ENCODE assay signal across 9 mouse cellular contexts in genomic region chr6:108235680-108236123, GRCm38 (mm10). TPM values are rescaled to one million over a fixed set of nuclear protein-coding genes. Genes with fewer than 3 reads are reported as not detected.
DNase-seq lines count a peak whose midpoint lies in the region; ATAC-seq and TF ChIP-seq lines count a peak whose summit lies in the region.
"Had no signal": no experiment of that assay in that cellular context is flagged by ENCODE, and none has a peak within 500 bp of the region (broad histone marks: within the 10 kb centered on the region; RNA-seq: fewer than 3 reads in every experiment).

No protein-coding gene starts in this region.

- no peaks in the 10 kb centered on the region; the same call in none of the 2 replicates for H3K4me1 ChIP-seq in testis, adult 2 months (ENCODE audit: control insufficient read depth, insufficient read depth, low read length)
- H3K4me1 ChIP-seq in heart, embryonic 13.5 days: peaks cover 86% of the 10 kb centered on the region
- peaks cover 11% of the 10 kb centered on the region for H3K4me1 ChIP-seq in midbrain, embryonic 14.5 days (ENCODE audit: control insufficient read depth, insufficient read depth, low read length)

- peak overlapping the region; percentile 34; the same call in 1 of the 2 replicates for H3K27ac ChIP-seq in testis, adult 2 months (ENCODE audit: control insufficient read depth, insufficient read depth, low read depth, low read length)
- peak overlapping the region; percentile 87 for H3K27ac ChIP-seq in heart, embryonic 13.5 days (replicated peaks)
- H3K27ac ChIP-seq in midbrain, embryonic 14.5 days (replicated peaks; ENCODE audit: low read depth, low read length): no peak overlapping the region
- H3K27ac ChIP-seq: midbrain, embryonic 10.5 days had no signal

- H3K36me3 ChIP-seq in testis, adult 2 months (ENCODE audit: control insufficient read depth, insufficient read depth, low read length): no peaks in the 10 kb centered on the region
- peaks cover 9% of the 10 kb centered on the region; the same call in 1 of the 2 replicates for H3K36me3 ChIP-seq in heart, embryonic 13.5 days
- H3K36me3 ChIP-seq in midbrain, embryonic 14.5 days (ENCODE audit: control insufficient read depth, insufficient read depth, low read length): no peaks in the 10 kb centered on the region
- H3K36me3 ChIP-seq: midbrain, embryonic 10.5 days had no signal

- H3K4me2 ChIP-seq in heart, embryonic 13.5 days: peak overlapping the region; percentile 52
- no peak overlapping the region for H3K4me2 ChIP-seq in midbrain, embryonic 14.5 days (ENCODE audit: low read length)

- peak overlapping the region; percentile 20 for H3K9ac ChIP-seq in heart, embryonic 13.5 days
- no peak overlapping the region for H3K9ac ChIP-seq in midbrain, embryonic 14.5 days (replicated peaks; ENCODE audit: low read length)

- no peaks in the 10 kb centered on the region for H3K27me3 ChIP-seq in testis, adult 2 months (ENCODE audit: control insufficient read depth, insufficient read depth, low read length)
- no peaks in the 10 kb centered on the region for H3K27me3 ChIP-seq in heart, embryonic 13.5 days (replicated peaks)
- H3K27me3 ChIP-seq in midbrain, embryonic 14.5 days (ENCODE audit: control insufficient read depth, insufficient read depth, low read length): no peaks in the 10 kb centered on the region

- no peak overlapping the region for H3K4me3 ChIP-seq in testis, adult 2 months (ENCODE audit: control insufficient read depth, low read depth, low read length)
- peak overlapping the region; percentile 13; the same call in 1 of the 2 replicates for H3K4me3 ChIP-seq in heart, embryonic 13.5 days
- H3K4me3 ChIP-seq in midbrain, embryonic 14.5 days (replicated peaks; ENCODE audit: low read depth, low read length): no peak overlapping the region
- H3K4me3 ChIP-seq: midbrain, embryonic 10.5 days had no signal

- 20% methylated on average over 13 of the region's 13 CpGs for WGBS in heart, embryonic 13.5 days
- WGBS in midbrain, embryonic 14.5 days: 56% methylated on average over 13 of the region's 13 CpGs

- DNase-seq in testis, postnatal 14 days (ENCODE audit: low spot score): no peak
- peak; percentile 67 for DNase-seq in kidney, postnatal 14 days
- DNase-seq in urinary bladder, postnatal 25 days (ENCODE audit: low spot score): no peak
- no peak for DNase-seq in midbrain, embryonic 14.5 days
- DNase-seq: thymus, postnatal 14 days had no signal

- TF ChIP-seq POLR2A in testis, adult 2 months (IDR thresholded peaks at IDR 0.05; ENCODE audit: control insufficient read depth, low read depth, low read length): no peak

- no peaks in the 10 kb centered on the region for H3K9me3 ChIP-seq in heart, embryonic 13.5 days
- H3K9me3 ChIP-seq in midbrain, embryonic 14.5 days (ENCODE audit: control insufficient read depth, low read length): no peaks in the 10 kb centered on the region
- H3K9me3 ChIP-seq: midbrain, embryonic 10.5 days had no signal

- TF ChIP-seq CTCF in testis, adult 2 months (IDR thresholded peaks at IDR 0.05; ENCODE audit: control insufficient read depth, insufficient read depth, insufficient replicate concordance, low read depth, low read length): no peak

- ATAC-seq in heart, embryonic 13.5 days (ENCODE audit: extremely low read depth, insufficient number of reproducible peaks, low FRiP score, low TSS enrichment): no peak
- ATAC-seq in frontal cortex, adult (ENCODE audit: low TSS enrichment): no peak
- no peak for ATAC-seq in midbrain, embryonic 14.5 days (ENCODE audit: low FRiP score, low TSS enrichment)

RNA-seq across cellular contexts. Expression of gene Itpr1, which starts 22.8 kb away (rescaled TPM):
- 7.3 and 7.6 TPM in 2 replicates for polyA plus RNA-seq in testis, adult 2 months (2012; rRNA removed)
- polyA plus RNA-seq in heart, embryonic 13.5 days (2015; fragmentation: Nextera tagmentation; extraction: Ambion mirVana): 11.1 and 12.1 TPM in 2 replicates
- 3.6 and 5.5 TPM in 2 replicates for polyA plus RNA-seq in midbrain, embryonic 14.5 days (2014; fragmentation: Nextera tagmentation; extraction: Ambion mirVana)

RNA-seq across cellular contexts. Expression of gene Sumf1, which starts 50.3 kb away (rescaled TPM):
- polyA plus RNA-seq in testis, adult 2 months (2012; rRNA removed): 8.1 and 9.2 TPM in 2 replicates
- polyA plus RNA-seq in heart, embryonic 13.5 days (2015; fragmentation: Nextera tagmentation; extraction: Ambion mirVana): 18.9 and 22.1 TPM in 2 replicates
- 8.4 and 10.9 TPM in 2 replicates for polyA plus RNA-seq in midbrain, embryonic 14.5 days (2014; fragmentation: Nextera tagmentation; extraction: Ambion mirVana)
